Mouse (Mus musculus) E14TG2a.4 (cell line): ENCODE results near the gene Agbl1.

Source experiments
- CTCF ChIP-seq: conservative IDR thresholded peaks from 2 replicates; pipeline ENCODE4 v1.5.1; 2014; ENCODE audit warnings: low read length
- NANOG ChIP-seq: IDR thresholded peaks from 2 replicates; pipeline ENCODE4 v1.6.1; 2014; ENCODE audit warnings: borderline replicate concordance, low read length, mixed read lengths
- POU5F1 ChIP-seq: IDR thresholded peaks from 2 replicates; pipeline ENCODE4 v1.6.1; 2014; ENCODE audit warnings: low read length, borderline replicate concordance

DNA sequence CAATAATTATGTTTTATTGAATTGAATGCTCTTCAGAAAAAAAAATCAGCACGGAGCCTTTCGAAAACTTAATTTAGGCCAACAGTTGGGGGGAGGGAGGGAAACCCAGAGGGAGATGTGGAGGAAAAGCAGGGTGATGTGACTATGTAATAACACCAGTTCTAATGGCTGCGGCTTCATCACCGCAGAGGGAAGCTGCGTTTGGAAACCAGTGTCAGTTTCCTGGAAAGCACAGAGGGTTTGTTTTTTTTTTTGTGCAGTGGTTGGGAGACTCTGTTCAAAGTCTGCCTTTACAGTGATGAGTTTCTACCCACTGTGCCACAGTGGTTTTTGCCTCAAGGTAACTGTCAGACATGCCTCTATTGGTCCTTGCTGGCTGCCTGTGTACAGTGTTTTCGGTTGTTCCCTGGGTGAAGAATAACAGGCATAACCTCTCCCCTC is 44.0 kb upstream of the Agbl1 start:
- TF ChIP-seq CTCF (no peak), POU5F1 (no peak), NANOG (no peak)
